Mouse (Mus musculus) intestine, postnatal 0 days (tissue): ENCODE data around the gene Traf1. TPM values are rescaled to one million over a fixed set of nuclear protein-coding genes. Genes with fewer than 3 reads are reported as not detected.
A peak's percentile ranks its signal among the peaks of the same experiment; 100 is the strongest.

Experiments
- ATAC-seq: fragments of 200-750 bp; cut with Nextera tagmentation; 2 replicates; pipeline ENCODE4 v1.8.0; 2017; ENCODE audit warnings: mild to moderate bottlenecking, moderate TSS enrichment, moderate library complexity
- H3K27ac ChIP-seq: fragments of 300-500 bp; sonication (generic); 2 replicates; pipeline ENCODE4 v1.5.1; 2014; ENCODE audit warnings: mild to moderate bottlenecking, low read depth, low read length, moderate library complexity
- H3K27me3 ChIP-seq: fragments of 300-500 bp; sonication (generic); replicated peaks from 2 replicates; pipeline ENCODE4 v1.6.1; 2014; ENCODE audit warnings: low read length, mixed read lengths; ENCODE audit not compliant: control insufficient read depth, insufficient read depth
- H3K36me3 ChIP-seq: fragments of 300-500 bp; sonication (generic); 2 replicates; pipeline ENCODE4 v1.6.1; 2014; ENCODE audit warnings: mild to moderate bottlenecking, moderate library complexity; ENCODE audit not compliant: control insufficient read depth, insufficient read depth
- H3K4me1 ChIP-seq: fragments of 300-500 bp; sonication (generic); replicated peaks from 2 replicates; pipeline ENCODE4 v1.6.1; 2014; ENCODE audit warnings: antibody characterized with exemption, low read length, mixed read lengths; ENCODE audit not compliant: control insufficient read depth, insufficient read depth
- H3K4me2 ChIP-seq: fragments of 300-500 bp; sonication (generic); replicated peaks from 2 replicates; pipeline ENCODE4 v1.6.1; 2014; ENCODE audit warnings: low read depth, mild to moderate bottlenecking, moderate library complexity
- H3K4me3 ChIP-seq: fragments of 300-500 bp; sonication (generic); 2 replicates; pipeline ENCODE4 v1.5.1; 2014; ENCODE audit warnings: low read depth, low read length
- H3K9ac ChIP-seq: fragments of 300-500 bp; sonication (generic); 2 replicates; pipeline ENCODE4 v1.6.1; 2014; ENCODE audit warnings: mild to moderate bottlenecking, low read depth, low read length
- H3K9me3 ChIP-seq: fragments of 300-500 bp; sonication (generic); 2 replicates; pipeline ENCODE4 v1.6.1; 2016; ENCODE audit warnings: mixed run types; ENCODE audit not compliant: control insufficient read depth
- CTCF ChIP-seq: sonication (generic); IDR thresholded peaks from 2 replicates; pipeline ENCODE4 v1.5.1; 2016; ENCODE audit warnings: low read depth, mild to moderate bottlenecking, control low read depth, antibody characterized with exemption, moderate library complexity
- WGBS: fragments of 180-500 bp; shearing (Covaris S2); extraction: QIAGEN DNeasy Blood & Tissue Kit; methylation state at CpG from one replicate; pipeline ENCODE4 v1.1.7; 2014; 5-methylcytosine and 5-hydroxymethylcytosine counted together
- polyA plus RNA-seq: library from polyadenylated mRNA; unstranded; fragments of >200 nt; fragmentation: Nextera tagmentation; extraction: Ambion mirVana; gene quantifications from 2 replicates; pipeline ENCODE4 v1.2.1, GENCODE M21; 2015

Traf1 gene
- polyA plus RNA-seq, 1 experiment from 2014 or later: 1.1 TPM

- H3K27me3 ChIP-seq: no peaks in the 10 kb centered on the region
- ATAC-seq: no peak
- no peaks in the 10 kb centered on the region for H3K4me1 ChIP-seq
- no peak overlapping the region for H3K4me2 ChIP-seq
- H3K9me3 ChIP-seq: no peaks in the 10 kb centered on the region
- H3K27ac ChIP-seq: no peak overlapping the region
- no peak overlapping the region for H3K9ac ChIP-seq
- WGBS: 86% methylated on average over 6 of the region's 6 CpGs
- H3K4me3 ChIP-seq: no peak overlapping the region
- no peak for TF ChIP-seq CTCF
- peaks cover 14% of the 10 kb centered on the region; the same call in 1 of the 2 replicates for H3K36me3 ChIP-seq
These were observed 58.8 kb downstream of the Traf1 start for GRCm38 (mm10) chr2:34902731-34903130.

GRCm38 (mm10) chr2:34901726-34902125 lies 59.8 kb downstream of the Traf1 start:
- Histone ChIP-seq H3K27me3 (no peaks in the 10 kb centered on the region), H3K4me2 (no peak overlapping the region), H3K27ac (no peak overlapping the region), H3K4me1 (no peaks in the 10 kb centered on the region), H3K36me3 (peaks cover 20% of the 10 kb centered on the region; the same call in 1 of the 2 replicates), H3K4me3 (no peak overlapping the region), H3K9ac (no peak overlapping the region), H3K9me3 (no peaks in the 10 kb centered on the region)
- WGBS: 79% methylated on average over 4 of the region's 4 CpGs
- no peak for ATAC-seq
- TF ChIP-seq CTCF: no peak

- H3K27me3 ChIP-seq: no peaks in the 10 kb centered on the region
- no peaks in the 10 kb centered on the region for H3K9me3 ChIP-seq
- no peaks in the 10 kb centered on the region for H3K4me1 ChIP-seq
- H3K4me2 ChIP-seq: no peak overlapping the region
- ATAC-seq: no peak
- no peak for TF ChIP-seq CTCF
- 85% methylated on average over 1 of the region's 1 CpGs for WGBS
- H3K4me3 ChIP-seq: no peak overlapping the region
- peaks cover 20% of the 10 kb centered on the region; the same call in 1 of the 2 replicates for H3K36me3 ChIP-seq
- no peak overlapping the region for H3K9ac ChIP-seq
- no peak overlapping the region for H3K27ac ChIP-seq
These were observed 61.2 kb downstream of the Traf1 start for GRCm38 (mm10) chr2:34900412-34900811.

GRCm38 (mm10) chr2:34899682-34900081 lies 61.9 kb downstream of the Traf1 start:
- Histone ChIP-seq H3K27ac (no peak overlapping the region), H3K36me3 (peaks cover 20% of the 10 kb centered on the region; the same call in 1 of the 2 replicates), H3K4me2 (no peak overlapping the region), H3K27me3 (no peaks in the 10 kb centered on the region), H3K9me3 (no peaks in the 10 kb centered on the region), H3K4me1 (no peaks in the 10 kb centered on the region), H3K9ac (no peak overlapping the region), H3K4me3 (no peak overlapping the region)
- WGBS: 79% methylated on average over 11 of the region's 11 CpGs
- no peak for ATAC-seq
- no peak for TF ChIP-seq CTCF

- no peak overlapping the region for H3K4me2 ChIP-seq
- no peak overlapping the region for H3K4me3 ChIP-seq
- ATAC-seq: 0 out of 2 replicates have a peak, but pooled peaks have one; percentile 6
- H3K9ac ChIP-seq: no peak overlapping the region
- H3K27me3 ChIP-seq: no peaks in the 10 kb centered on the region
- TF ChIP-seq CTCF: peak; percentile 80
- H3K9me3 ChIP-seq: no peaks in the 10 kb centered on the region
- WGBS: 25% methylated on average over 10 of the region's 10 CpGs
- no peak overlapping the region for H3K27ac ChIP-seq
- H3K36me3 ChIP-seq: peaks cover 20% of the 10 kb centered on the region; the same call in 1 of the 2 replicates
- no peaks in the 10 kb centered on the region for H3K4me1 ChIP-seq
These were observed 63.8 kb downstream of the Traf1 start for GRCm38 (mm10) chr2:34897820-34898219.

GRCm38 (mm10) chr2:34896821-34897460 lies 64.6 kb downstream of the Traf1 start:
- no peak for TF ChIP-seq CTCF
- Histone ChIP-seq H3K4me3 (no peak overlapping the region), H3K9ac (no peak overlapping the region), H3K4me2 (no peak overlapping the region), H3K9me3 (no peaks in the 10 kb centered on the region), H3K27me3 (no peaks in the 10 kb centered on the region), H3K4me1 (no peaks in the 10 kb centered on the region), H3K36me3 (peaks cover 17% of the 10 kb centered on the region; the same call in 1 of the 2 replicates), H3K27ac (no peak overlapping the region)
- 78% methylated on average over 17 of the region's 17 CpGs for WGBS
- ATAC-seq: no peak
